Mouse (Mus musculus) spleen, adult 2 months (tissue): ENCODE measurements at regions not wholly inside any gene's neighbourhood (a gene's known extent, or its start where the extent isn't known, plus 50 kb on each side); places are given as distances from the start of the nearest gene placed in this dataset.

ENCODE experiments used
- CTCF ChIP-seq: fragments of 200-500 bp; IDR thresholded peaks from 2 replicates; pipeline ENCODE4 v1.5.1; 2011; ENCODE audit warnings: mild to moderate bottlenecking, inconsistent platforms; ENCODE audit not compliant: insufficient read depth, insufficient read length, insufficient replicate concordance; ENCODE audit errors: extremely low read depth
- POLR2A ChIP-seq: fragments of 200-500 bp; IDR thresholded peaks from 2 replicates; pipeline ENCODE4 v1.6.1; 2011; ENCODE audit warnings: low read depth, low read length, inconsistent platforms

GRCm38 (mm10) chr9:33104623-33105074, 468.6 kb downstream of the Ets1 start:
- TF ChIP-seq CTCF (no peak), POLR2A (no peak)
